Mouse (Mus musculus): ENCODE data around the gene Sesn1.
"Not testable (repeated sequence)": the region's sequence is repeated elsewhere in the genome, so short reads cannot be mapped to it uniquely, and the experiment has no call there.

Sesn1 gene

GRCm38 (mm10) chr10:41822573-41823281 lies 13.0 kb downstream of the Sesn1 start:
- DNase-seq (ENCODE audit: low read depth), result no peak

- not testable (repeated sequence) for DNase-seq (ENCODE audit: low read depth)
Observed at GRCm38 (mm10) chr10:41823282-41823675, 13.5 kb downstream of the Sesn1 start.

- DNase-seq (ENCODE audit: low read depth), result no peak
Observed at GRCm38 (mm10) chr10:41823916-41824315, 14.2 kb downstream of the Sesn1 start.

DNA sequence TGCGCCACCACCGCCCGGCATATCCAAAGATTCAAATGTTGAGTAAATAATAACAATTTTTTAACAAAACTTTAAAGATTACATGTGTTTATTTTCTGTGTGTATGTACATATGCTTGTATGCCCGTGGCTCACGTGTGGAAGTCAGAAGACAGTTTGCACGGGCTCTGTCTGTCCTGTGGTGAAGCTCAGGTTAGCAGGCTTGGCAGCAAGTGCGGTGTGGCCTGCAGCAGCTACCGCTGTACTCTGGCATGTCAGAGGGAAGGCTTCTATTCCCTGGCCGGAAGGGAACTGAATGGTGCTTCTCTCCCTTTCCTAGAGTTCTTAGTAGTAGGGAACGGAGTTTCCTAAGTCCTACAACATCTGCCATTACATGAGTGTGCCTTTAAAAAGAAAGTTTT lies 15.3 kb downstream of the Sesn1 start:
- DNase-seq (ENCODE audit: low read depth), result no peak

GRCm38 (mm10) chr10:41825996-41826395 lies 16.3 kb downstream of the Sesn1 start:
- no peak for DNase-seq (ENCODE audit: low read depth)

- peak; percentile 39 for DNase-seq (ENCODE audit: low read depth)
Observed at GRCm38 (mm10) chr10:41826526-41827116, 16.9 kb downstream of the Sesn1 start.

GRCm38 (mm10) chr10:41827784-41828183 lies 18.0 kb downstream of the Sesn1 start:
- no peak for DNase-seq (ENCODE audit: low read depth)

DNA sequence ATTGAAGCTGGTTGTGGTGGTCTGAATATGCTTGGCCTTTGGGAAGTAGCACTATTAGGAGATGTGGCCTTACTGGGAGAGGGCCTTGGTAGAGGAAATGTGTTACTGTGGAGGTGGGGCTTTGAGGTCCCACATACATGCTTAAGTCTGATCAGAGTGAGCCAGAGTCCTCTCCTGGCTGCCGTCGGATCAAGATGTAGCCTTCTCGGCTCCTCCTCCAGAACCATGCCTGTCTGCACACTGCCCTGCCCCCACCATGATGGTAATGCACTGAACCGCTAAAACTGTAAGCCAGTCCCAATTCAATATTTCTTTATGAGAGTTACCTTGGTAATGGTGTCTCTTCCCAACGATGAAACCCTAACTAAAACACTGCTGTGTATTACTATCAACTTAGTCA lies 19.5 kb downstream of the Sesn1 start:
- DNase-seq (ENCODE audit: low read depth), result no peak

DNA sequence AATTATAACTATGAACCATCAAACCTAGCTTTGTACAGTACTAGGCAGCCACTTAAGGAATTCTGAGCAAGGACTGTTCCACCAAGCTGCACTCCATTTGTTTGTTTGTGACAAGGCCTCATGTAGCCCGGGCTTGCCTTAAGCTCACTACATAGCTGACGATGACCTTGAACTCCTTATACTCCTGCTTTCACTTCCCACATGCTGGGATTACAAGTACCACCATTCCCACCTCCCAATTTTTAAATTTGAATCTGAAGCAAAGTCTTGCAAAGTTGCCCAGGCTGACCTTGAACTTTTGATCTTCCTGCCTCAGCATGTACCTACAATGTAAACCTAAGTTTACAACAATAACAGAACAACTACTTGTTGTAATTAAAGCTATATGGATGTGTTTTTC lies 20.2 kb downstream of the Sesn1 start:
- no peak for DNase-seq (ENCODE audit: low read depth)

- DNase-seq (ENCODE audit: low read depth), result no peak
Observed at GRCm38 (mm10) chr10:41830445-41830844, 20.7 kb downstream of the Sesn1 start.

GRCm38 (mm10) chr10:41830851-41831522 lies 21.3 kb downstream of the Sesn1 start:
- DNase-seq (ENCODE audit: low read depth), result peak; percentile 47

GRCm38 (mm10) chr10:41832191-41832590 lies 22.5 kb downstream of the Sesn1 start:
- DNase-seq (ENCODE audit: low read depth), result no peak

- DNase-seq (ENCODE audit: low read depth), result no peak
Observed at GRCm38 (mm10) chr10:41834131-41834530, 24.4 kb downstream of the Sesn1 start.

- DNase-seq (ENCODE audit: low read depth), result no peak
Observed at GRCm38 (mm10) chr10:41838911-41839310, 29.2 kb downstream of the Sesn1 start.

DNA sequence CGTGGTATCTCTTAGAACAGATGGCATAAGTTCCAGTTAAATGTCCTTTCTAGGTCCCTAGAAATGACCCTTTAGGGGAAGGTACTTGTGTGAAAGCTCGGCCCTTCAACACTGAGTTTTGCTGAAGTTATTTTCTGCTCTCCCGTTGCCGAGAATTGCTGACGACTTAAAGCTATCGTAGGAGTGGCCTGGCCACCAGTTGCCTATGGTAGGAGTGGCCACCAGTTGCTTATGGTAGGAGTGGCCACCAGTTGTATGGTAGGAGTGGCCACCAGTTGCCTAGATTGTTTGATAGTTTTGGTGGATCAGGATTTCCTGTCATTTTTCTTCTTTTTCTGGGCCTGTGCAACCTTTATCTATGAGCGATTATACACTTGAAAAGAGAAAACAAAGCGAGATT lies 38.0 kb downstream of the Sesn1 start:
- DNase-seq (ENCODE audit: low read depth), result no peak

GRCm38 (mm10) chr10:41848721-41849120 lies 39.0 kb downstream of the Sesn1 start:
- no peak for DNase-seq (ENCODE audit: low read depth)

DNA sequence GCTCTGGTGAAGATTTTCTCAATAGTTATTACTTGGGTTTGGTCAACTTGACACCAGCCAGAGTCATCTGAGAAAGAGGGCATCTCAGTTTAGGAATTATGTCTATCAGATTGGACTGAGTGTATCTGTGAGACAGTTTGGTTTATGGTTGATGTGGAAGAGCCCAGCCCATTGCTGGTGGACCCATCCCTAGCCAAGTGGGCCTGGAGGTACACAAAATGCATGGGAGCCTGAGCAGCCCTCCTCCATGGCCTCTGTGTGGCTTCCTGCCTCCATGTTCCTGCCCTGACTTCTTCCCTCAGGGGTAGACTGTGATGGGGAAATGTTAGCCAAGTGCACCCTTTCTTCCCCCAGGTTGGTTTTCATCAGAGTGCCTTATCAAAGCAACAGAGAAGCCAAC lies 50.1 kb downstream of the Sesn1 start:
- no peak for DNase-seq (ENCODE audit: low read depth)

- no peak for DNase-seq (ENCODE audit: low read depth)
Observed at GRCm38 (mm10) chr10:41860275-41860688, 50.5 kb downstream of the Sesn1 start.

DNA sequence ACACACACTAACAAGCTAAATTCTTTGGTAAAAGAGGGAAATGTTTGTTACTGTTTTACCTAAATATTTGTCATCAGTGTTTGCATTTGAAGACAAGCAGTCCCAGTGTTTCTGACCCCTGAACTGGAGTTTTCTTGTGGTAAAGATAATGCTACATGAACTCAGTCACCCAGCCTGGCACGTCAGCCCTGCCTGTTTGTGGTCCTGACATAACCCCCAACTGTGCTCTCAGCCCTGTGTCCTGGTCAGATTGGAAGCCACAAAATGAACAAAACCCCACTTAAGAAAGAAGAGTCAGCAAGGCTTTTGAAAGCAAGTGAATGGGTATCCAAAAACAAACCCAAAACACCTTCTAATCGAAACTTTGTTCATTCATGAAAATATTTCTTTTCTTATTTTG lies 53.3 kb downstream of the Sesn1 start:
- DNase-seq (ENCODE audit: low read depth), result no peak

DNA sequence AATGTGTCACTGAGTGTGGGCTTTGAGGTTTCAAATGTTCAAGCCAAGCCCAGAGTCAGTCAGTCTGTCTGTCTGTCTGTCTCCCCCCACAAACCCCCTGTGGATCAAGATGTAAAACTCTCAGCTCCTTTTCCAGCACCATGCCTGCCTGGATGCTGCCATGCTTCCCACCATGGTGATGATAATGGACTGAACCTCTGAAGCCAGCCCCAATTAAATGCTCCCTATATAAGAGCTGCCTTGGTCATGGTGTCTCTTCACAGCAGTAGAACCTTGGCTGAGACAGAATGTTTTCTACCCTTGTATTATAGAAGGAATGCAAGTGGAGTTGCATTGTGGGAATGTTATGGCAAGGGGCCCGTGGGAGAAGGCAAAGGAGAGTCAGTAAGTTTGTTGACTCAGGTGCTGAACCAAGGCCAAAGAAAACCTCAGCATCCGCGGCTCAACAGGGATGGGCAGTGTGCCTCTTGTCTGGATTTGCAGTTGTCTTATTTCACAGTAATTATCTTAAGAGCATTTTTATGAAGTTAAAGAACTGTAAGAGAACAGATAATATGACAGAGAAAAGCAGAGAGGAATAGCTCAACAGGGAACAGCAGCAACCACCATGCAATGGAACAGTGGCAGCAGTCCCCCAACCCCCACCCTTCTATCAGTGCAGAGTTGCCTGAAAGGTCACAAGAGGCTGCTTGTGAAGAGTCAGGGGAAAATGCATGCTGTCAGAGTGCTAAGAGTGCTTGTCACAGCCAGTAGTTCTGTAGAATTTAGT lies 56.5 kb downstream of the Sesn1 start:
- DNase-seq (ENCODE audit: low read depth), result no peak

DNA sequence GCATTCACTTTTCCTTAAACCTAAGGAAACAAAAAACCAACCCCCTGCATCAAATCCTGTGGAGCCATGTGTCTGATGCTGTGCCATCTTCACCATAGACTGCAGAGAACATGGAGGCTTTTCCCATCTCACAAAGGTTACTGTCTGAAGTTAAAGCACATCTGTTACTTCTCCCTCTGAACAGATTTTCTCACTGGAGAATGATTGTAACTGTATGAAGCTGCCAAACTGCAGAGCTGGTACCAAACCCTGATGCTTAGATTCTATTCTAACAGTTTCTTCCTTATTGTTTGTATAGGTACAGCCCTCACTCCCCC lies 57.1 kb downstream of the Sesn1 start:
- DNase-seq (ENCODE audit: low read depth), result no peak

GRCm38 (mm10) chr10:41867956-41868355 lies 58.2 kb downstream of the Sesn1 start:
- no peak for DNase-seq (ENCODE audit: low read depth)

DNA sequence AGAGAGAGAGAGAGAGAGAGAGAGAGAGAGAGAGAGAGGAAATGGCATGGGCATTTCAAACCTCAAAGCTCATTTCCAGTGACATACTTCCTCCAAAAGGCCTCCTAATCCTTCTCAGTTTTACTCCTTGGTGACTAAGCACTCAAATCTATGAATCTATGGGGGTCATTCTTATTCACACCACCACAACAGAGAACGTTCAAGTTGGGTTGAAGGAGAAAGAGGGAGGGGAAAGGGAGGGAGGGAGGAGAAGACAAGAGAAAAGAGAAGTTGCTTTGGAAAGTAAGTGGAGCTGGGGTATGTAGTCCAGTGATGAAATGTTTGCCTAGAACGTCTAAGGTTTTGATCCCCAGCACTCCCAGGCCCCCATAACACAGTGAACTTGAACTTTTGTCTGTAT lies 60.4 kb downstream of the Sesn1 start:
- no peak for DNase-seq (ENCODE audit: low read depth)

All from c-Kit-positive CD71-negative TER-119-negative erythroid progenitor cells, embryonic 14.5 days (primary cell).